ENCODE assay signal across 17 mouse cellular contexts in genomic region chr1:139146306-139146705, GRCm38 (mm10).
"Had no signal": no experiment of that assay in that cellular context is flagged by ENCODE, and none has a peak within 500 bp of the region (broad histone marks: within the 10 kb centered on the region; RNA-seq: fewer than 3 reads in every experiment).

No protein-coding gene starts in this region.

- DNase-seq: gastrocnemius, adult 2 months; gastrocnemius, postnatal 14 days; gastrocnemius, postnatal 36 days; heart, adult 11 months; heart, adult 2 months; heart, postnatal 14 days; heart, postnatal 36 days; kidney, adult 18-20 months; kidney, adult 9 months; kidney, postnatal 14 days; kidney, postnatal 36 days; left cerebral cortex, postnatal 4 days; lung, adult 18-20 months had no signal

- ATAC-seq: hindbrain, postnatal 0 days; intestine, embryonic 15.5 days; intestine, postnatal 0 days; liver, embryonic 12.5 days had no signal
